Mouse (Mus musculus) liver, adult 2 months (tissue): ENCODE measurements around the gene Helz2. TPM values are rescaled to one million over a fixed set of nuclear protein-coding genes. Genes with fewer than 3 reads are reported as not detected.

Source experiments
- DNase-seq: peaks from one replicate; pipeline ENCODE4 v3.0.0-alpha.2; 2011; ENCODE audit warnings: low read depth, low spot score; ENCODE audit errors: extremely low read depth
- H3K27ac ChIP-seq: fragments of 200-500 bp; replicated peaks from 2 replicates; pipeline ENCODE4 v1.5.1; 2012; ENCODE audit warnings: low read depth, mild to moderate bottlenecking, control low read depth, inconsistent platforms, low read length; ENCODE audit not compliant: insufficient read depth
- H3K27me3 ChIP-seq: fragments of 200-500 bp; 2 replicates; pipeline ENCODE4 v1.6.1; 2012; ENCODE audit warnings: mild to moderate bottlenecking, moderate library complexity, low read length, inconsistent platforms; ENCODE audit not compliant: control insufficient read depth, insufficient read depth
- H3K36me3 ChIP-seq: fragments of 200-500 bp; 2 replicates; pipeline ENCODE4 v1.6.1; 2012; ENCODE audit warnings: low read length, inconsistent platforms; ENCODE audit not compliant: control insufficient read depth, insufficient read depth
- H3K4me1 ChIP-seq: fragments of 200-500 bp; 2 replicates; pipeline ENCODE4 v1.6.1; 2011; ENCODE audit warnings: low read length; ENCODE audit not compliant: control insufficient read depth, insufficient read depth
- H3K4me3 ChIP-seq: fragments of 200-500 bp; 2 replicates; pipeline ENCODE4 v1.5.1; 2011; ENCODE audit warnings: low read depth, mild to moderate bottlenecking, control low read depth, low read length, moderate library complexity; ENCODE audit not compliant: insufficient read depth
- H3K79me2 ChIP-seq: fragments of 200-500 bp; 2 replicates; pipeline ENCODE4 v1.6.1; 2012; ENCODE audit warnings: inconsistent platforms, mild to moderate bottlenecking, low read length, moderate library complexity; ENCODE audit not compliant: control insufficient read depth, insufficient read depth
- H3K9ac ChIP-seq: fragments of 200-500 bp; 2 replicates; pipeline ENCODE4 v1.6.1; 2012; ENCODE audit warnings: low read depth, mild to moderate bottlenecking, control low read depth, inconsistent platforms, low read length
- CTCF ChIP-seq: fragments of 200-500 bp; IDR thresholded peaks from 2 replicates; pipeline ENCODE4 v1.5.1; 2011; ENCODE audit warnings: low read depth, low read length, control low read depth
- POLR2A ChIP-seq: fragments of 200-500 bp; IDR thresholded peaks from 2 replicates; pipeline ENCODE4 v1.6.1; 2011; ENCODE audit warnings: low read length, control low read depth; ENCODE audit not compliant: insufficient read depth; ENCODE audit errors: extremely low read depth
- WGBS: fragments of 180-500 bp; shearing (Covaris S2); methylation state at CpG from one replicate; pipeline ENCODE4 v1.1.7; 2018; 5-methylcytosine and 5-hydroxymethylcytosine counted together
- polyA plus RNA-seq: library from polyadenylated mRNA; depleted of rRNA; stranded (reverse); fragments of >200 nt; gene quantifications from 2 replicates; pipeline ENCODE4 v1.2.3, GENCODE M21; 2012
- total RNA-seq: library from RNA; depleted of rRNA; stranded (reverse); fragments of >200 nt; gene quantifications from 2 replicates; pipeline ENCODE4 v1.2.3, GENCODE M21; 2014

Gene Helz2
- total and polyA plus RNA-seq, 2 experiments: 20.3 to 65.9 TPM

DNA sequence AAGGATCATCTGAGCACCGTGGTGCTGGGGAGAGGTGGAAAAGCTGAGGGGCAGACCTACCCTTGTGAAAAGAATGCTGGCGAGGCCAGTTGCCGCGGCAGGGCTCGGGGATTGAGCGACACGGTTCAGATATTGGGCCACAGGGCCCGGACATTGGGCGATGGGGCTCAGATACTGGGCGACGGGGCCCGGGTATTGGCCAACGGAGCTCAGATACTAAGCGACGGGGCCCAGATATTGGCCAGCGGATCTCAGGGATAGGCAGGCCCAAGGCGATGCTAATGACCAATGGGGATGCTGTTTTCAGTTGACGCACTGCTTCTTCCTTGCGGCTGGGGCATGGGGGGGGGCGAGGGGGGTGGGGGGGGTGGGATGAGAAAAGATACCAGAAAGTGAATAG lies 10.7 kb downstream of the Helz2 start:
- no peak overlapping the region for H3K9ac ChIP-seq
- no peaks in the 10 kb centered on the region for H3K79me2 ChIP-seq
- H3K27me3 ChIP-seq: no peaks in the 10 kb centered on the region
- DNase-seq: no peak
- WGBS: 94% methylated on average over 20 of the region's 20 CpGs
- TF ChIP-seq CTCF: no peak
- TF ChIP-seq POLR2A: no peak
- peaks cover 64% of the 10 kb centered on the region for H3K36me3 ChIP-seq
- no peaks in the 10 kb centered on the region; the same call in 1 of the 2 replicates for H3K4me1 ChIP-seq
- no peak overlapping the region for H3K4me3 ChIP-seq
- H3K27ac ChIP-seq: no peak overlapping the region

DNA sequence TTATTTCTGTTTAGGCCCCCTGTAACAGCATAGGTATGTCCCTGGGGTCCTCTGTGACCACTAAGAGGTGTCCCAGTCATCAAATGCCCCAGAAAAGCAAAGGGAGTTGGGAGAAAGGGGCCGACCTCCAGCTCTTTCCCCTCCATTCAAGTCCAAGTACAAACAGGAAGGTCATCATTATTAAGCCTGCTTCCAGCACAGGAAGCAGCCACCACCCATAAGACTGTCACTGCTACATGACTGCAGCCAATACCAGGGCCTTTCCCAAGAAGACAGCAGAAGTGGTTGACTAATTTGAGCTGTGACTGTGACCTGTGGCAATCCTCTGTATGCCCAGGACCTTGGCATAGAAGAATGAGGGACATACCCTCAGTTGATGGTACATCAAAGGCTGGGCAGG lies 13.5 kb downstream of the Helz2 start:
- Histone ChIP-seq H3K27ac (no peak overlapping the region), H3K79me2 (no peaks in the 10 kb centered on the region), H3K4me3 (no peak overlapping the region), H3K36me3 (peaks cover 52% of the 10 kb centered on the region), H3K9ac (no peak overlapping the region), H3K27me3 (no peaks in the 10 kb centered on the region), H3K4me1 (peaks cover 6% of the 10 kb centered on the region)
- 76% methylated on average over 1 of the region's 1 CpGs for WGBS
- TF ChIP-seq CTCF (no peak), POLR2A (no peak)
- no peak for DNase-seq

DNA sequence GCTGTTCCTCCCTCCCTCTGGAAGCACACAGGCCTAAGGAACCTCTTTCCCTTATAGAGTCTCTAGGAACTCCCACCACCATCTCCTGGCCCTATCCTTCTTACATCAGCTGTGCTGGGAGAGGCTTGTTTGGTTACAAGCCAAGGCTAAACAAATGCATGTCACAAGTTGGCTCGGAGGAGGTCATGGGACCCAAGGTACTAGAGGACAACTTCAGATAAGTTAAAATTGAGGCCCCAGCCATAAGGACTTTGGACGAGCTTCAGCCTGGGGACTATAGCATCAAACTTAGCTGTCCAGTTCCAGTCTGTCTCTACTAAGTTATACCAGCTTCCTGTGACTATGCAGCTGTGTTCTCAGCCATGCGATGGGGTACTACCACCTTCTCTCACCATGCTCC lies 14.7 kb downstream of the Helz2 start:
- DNase-seq: no peak
- Histone ChIP-seq H3K27ac (no peak overlapping the region), H3K36me3 (peaks cover 47% of the 10 kb centered on the region), H3K79me2 (no peaks in the 10 kb centered on the region), H3K9ac (no peak overlapping the region), H3K27me3 (no peaks in the 10 kb centered on the region), H3K4me3 (no peak overlapping the region), H3K4me1 (peaks cover 6% of the 10 kb centered on the region)
- 72% methylated on average over 3 of the region's 3 CpGs for WGBS
- TF ChIP-seq CTCF (no peak), POLR2A (no peak)

DNA sequence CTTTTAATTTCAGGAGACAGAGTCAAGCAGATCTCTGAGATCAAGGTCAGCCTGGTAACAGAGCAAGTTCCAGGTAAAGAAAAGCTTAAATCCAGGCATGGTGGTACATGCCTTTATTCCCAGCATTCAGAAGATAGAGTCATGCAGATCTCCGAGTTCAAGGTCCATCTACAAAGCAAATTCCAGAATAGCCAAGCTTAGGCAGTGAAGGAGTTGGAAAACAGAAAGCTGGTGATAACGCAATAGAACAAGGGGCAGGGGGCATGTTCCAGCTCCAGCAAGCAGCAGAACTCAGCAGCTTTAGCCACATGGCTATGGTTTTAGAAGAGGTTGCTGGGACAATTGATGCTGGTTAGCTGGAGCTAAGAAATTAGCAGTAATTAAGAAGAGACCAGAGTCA lies 16.8 kb downstream of the Helz2 start:
- peaks cover 6% of the 10 kb centered on the region for H3K4me1 ChIP-seq
- H3K27me3 ChIP-seq: no peaks in the 10 kb centered on the region
- no peaks in the 10 kb centered on the region for H3K79me2 ChIP-seq
- H3K9ac ChIP-seq: no peak overlapping the region
- WGBS: 33% methylated on average over 2 of the region's 2 CpGs
- H3K27ac ChIP-seq: no peak overlapping the region
- no peak for TF ChIP-seq CTCF
- TF ChIP-seq POLR2A: no peak
- peak; percentile 82 for DNase-seq
- H3K4me3 ChIP-seq: no peak overlapping the region
- peaks cover 36% of the 10 kb centered on the region for H3K36me3 ChIP-seq

DNA sequence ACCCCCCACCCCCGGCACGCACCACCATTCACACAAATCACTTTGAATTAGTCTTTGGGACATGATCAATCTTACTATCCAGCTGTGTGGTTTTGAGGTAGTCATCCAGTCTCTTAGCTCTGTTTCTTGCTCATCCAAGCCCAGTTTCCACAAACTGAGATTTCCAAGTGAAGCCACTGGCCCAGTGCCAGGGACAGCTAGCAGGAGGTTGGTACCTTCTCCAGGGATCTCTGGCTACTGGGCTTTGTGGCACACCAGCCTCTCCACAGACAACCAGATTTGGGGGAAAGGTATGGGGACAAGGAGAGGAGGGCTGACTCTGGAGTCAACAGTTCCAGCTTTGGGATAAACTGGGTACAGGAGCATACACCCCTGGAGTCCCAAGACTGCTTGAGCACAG lies 21.5 kb downstream of the Helz2 start:
- H3K9ac ChIP-seq: no peak overlapping the region
- DNase-seq: no peak
- H3K79me2 ChIP-seq: no peaks in the 10 kb centered on the region
- no peak for TF ChIP-seq CTCF
- no peak for TF ChIP-seq POLR2A
- no peaks in the 10 kb centered on the region for H3K36me3 ChIP-seq
- no peak overlapping the region for H3K4me3 ChIP-seq
- peaks cover 3% of the 10 kb centered on the region for H3K4me1 ChIP-seq
- H3K27ac ChIP-seq: no peak overlapping the region
- WGBS: 37% methylated on average over 2 of the region's 2 CpGs
- no peaks in the 10 kb centered on the region for H3K27me3 ChIP-seq

DNA sequence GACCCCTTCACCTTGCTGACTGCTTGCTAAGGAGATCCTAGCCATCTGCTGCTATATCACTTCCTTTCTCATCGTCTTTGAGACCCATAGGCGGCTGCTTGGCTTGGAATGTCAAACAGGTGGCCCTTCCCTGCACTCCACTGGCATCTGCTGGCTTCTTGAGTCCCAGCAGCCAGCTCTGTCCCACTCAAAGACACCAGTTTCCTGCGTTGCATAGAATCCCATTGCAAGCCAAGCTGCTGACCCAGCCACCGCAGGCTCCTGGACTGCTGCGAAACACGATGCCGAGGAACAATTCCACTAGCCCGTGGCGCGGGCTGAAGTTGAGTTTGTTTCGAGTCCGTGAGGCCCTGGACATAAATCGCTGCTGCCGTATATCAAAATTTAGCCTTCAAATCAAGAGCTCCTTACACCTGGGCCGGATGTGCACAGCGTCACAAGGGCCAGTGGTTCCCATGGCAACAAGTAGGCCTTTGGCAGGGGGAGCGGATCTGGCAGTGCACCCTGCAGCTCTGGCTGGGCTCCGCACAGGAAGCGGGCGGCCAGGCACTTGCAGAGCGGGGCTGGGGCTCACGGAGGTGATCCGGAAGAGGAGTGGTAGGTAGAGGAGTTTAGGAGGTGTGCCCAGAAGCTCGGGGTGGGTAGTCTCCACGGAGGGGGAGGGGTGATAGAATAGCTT lies 22.1 kb downstream of the Helz2 start, which contains the start of gene Fndc11:
Fndc11 (plus strand) TSS at position 476 of the 679 bp plus-strand sequence.
- WGBS: 15% methylated on average over 25 of the region's 25 CpGs
- Histone ChIP-seq H3K9ac (no peak within 1 kb of the TSS), H3K27ac (no peak within 1 kb of the TSS)

More for the DNA sequence above, 22.1 kb downstream of the Helz2 start, which contains the start of gene Fndc11:
- DNase-seq: peak; percentile 64
- no peaks in the 10 kb centered on the region for H3K36me3 ChIP-seq
- peak within 1 kb of the TSS; percentile 0; the same call in 1 of the 2 replicates for H3K4me3 ChIP-seq
- H3K27me3 ChIP-seq: no peaks in the 10 kb centered on the region
- TF ChIP-seq POLR2A (no peak), CTCF (0 out of 2 replicates have a peak, but pooled peaks have one; percentile 8)
- H3K4me1 ChIP-seq: peaks cover 2% of the 10 kb centered on the region; the same call in 1 of the 2 replicates
- H3K79me2 ChIP-seq: no peaks in the 10 kb centered on the region
